Mouse (Mus musculus) layer of hippocampus, postnatal 14 days (tissue): Measurements from ENCODE around the gene Mrps7. TPM values are rescaled to one million over a fixed set of nuclear protein-coding genes. Genes with fewer than 3 reads are reported as not detected.
A peak's percentile ranks its signal among the peaks of the same experiment; 100 is the strongest.

Source experiments
- DNase-seq, 2 experiments: peaks; one replicate each; pipeline ENCODE4 v3.0.0; 2021 to 2022; ENCODE audit warnings: low spot score in 2 of 2, mixed read lengths in 1 of 2
- total RNA-seq, 2 experiments: library from RNA; stranded (reverse); gene quantifications; 2 replicates each; pipeline ENCODE4 v1.2.3; 2021

Gene Mrps7
- total RNA-seq, 2 experiments from 2014 or later: 53.1 to 56.4 TPM

GRCm38 (mm10) chr11:115627705-115628464 is 24.2 kb downstream of the Mrps7 start, which contains the start of gene Slc25a19:
TSS of gene Slc25a19 (minus strand) at chr11:115628295.
- peak; percentile 96 to 99 for DNase-seq

GRCm38 (mm10) chr11:115628465-115629101 is 24.9 kb downstream of the Mrps7 start:
- DNase-seq: no peak

GRCm38 (mm10) chr11:115629734-115630531 is 26.2 kb downstream of the Mrps7 start:
- DNase-seq: no peak

- no peak for DNase-seq
Observed at GRCm38 (mm10) chr11:115630532-115631504, 27.1 kb downstream of the Mrps7 start.

GRCm38 (mm10) chr11:115631505-115631890 is 27.8 kb downstream of the Mrps7 start:
- no peak for DNase-seq

- DNase-seq: no peak
Observed at GRCm38 (mm10) chr11:115632247-115632646, 28.5 kb downstream of the Mrps7 start.

GRCm38 (mm10) chr11:115632862-115633261 is 29.1 kb downstream of the Mrps7 start:
- no peak for DNase-seq

GRCm38 (mm10) chr11:115634109-115634508 is 30.4 kb downstream of the Mrps7 start:
- DNase-seq: no peak

GRCm38 (mm10) chr11:115635041-115635440 is 31.3 kb downstream of the Mrps7 start:
- no peak for DNase-seq

- no peak for DNase-seq
Observed at GRCm38 (mm10) chr11:115635484-115635883, 31.8 kb downstream of the Mrps7 start.

GRCm38 (mm10) chr11:115636960-115637359 is 33.2 kb downstream of the Mrps7 start:
- DNase-seq: no peak

GRCm38 (mm10) chr11:115638498-115639409 is 35.0 kb downstream of the Mrps7 start:
- no peak for DNase-seq

- DNase-seq: no peak
Observed at GRCm38 (mm10) chr11:115639540-115639939, 35.8 kb downstream of the Mrps7 start.

GRCm38 (mm10) chr11:115640311-115640828 is 36.6 kb downstream of the Mrps7 start:
- no peak for DNase-seq

GRCm38 (mm10) chr11:115640978-115641663 is 37.4 kb downstream of the Mrps7 start:
- DNase-seq: no peak

- no peak for DNase-seq
Observed at GRCm38 (mm10) chr11:115641664-115642036, 37.9 kb downstream of the Mrps7 start.

GRCm38 (mm10) chr11:115642705-115643104 is 39.0 kb downstream of the Mrps7 start:
- no peak for DNase-seq

- DNase-seq: no peak
Observed at GRCm38 (mm10) chr11:115643265-115643664, 39.5 kb downstream of the Mrps7 start.

GRCm38 (mm10) chr11:115644308-115644707 is 40.6 kb downstream of the Mrps7 start:
- DNase-seq: no peak
